Mouse (Mus musculus) liver, embryonic 14.5 days (tissue): ENCODE measurements at regions not wholly inside any gene's neighbourhood (a gene's known extent, or its start where the extent isn't known, plus 50 kb on each side); places are given as distances from the start of the nearest gene placed in this dataset.

Source experiments
- ATAC-seq: fragments of 200-750 bp; cut with Nextera tagmentation; 2 replicates; pipeline ENCODE4 v1.8.0; 2017; ENCODE audit warnings: moderate number of reproducible peaks, mild to moderate bottlenecking, moderate library complexity; ENCODE audit not compliant: insufficient read depth
- DNase-seq, 3 experiments: peaks; one replicate each; pipeline ENCODE4 v3.0.0-alpha.2; 2012 to 2013; ENCODE audit warnings: low read depth in 3 of 3, low spot score in 3 of 3
- H3K27ac ChIP-seq: fragments of 300-500 bp; sonication (generic); 2 replicates; pipeline ENCODE4 v1.5.1; 2014; ENCODE audit warnings: moderate library complexity, mild to moderate bottlenecking, control low read depth, inconsistent platforms
- H3K27me3 ChIP-seq: fragments of 300-500 bp; sonication (generic); 2 replicates; pipeline ENCODE4 v1.6.1; 2014; ENCODE audit warnings: mild to moderate bottlenecking, low read length, moderate library complexity; ENCODE audit not compliant: control insufficient read depth, insufficient read depth
- H3K36me3 ChIP-seq: fragments of 300-500 bp; sonication (generic); replicated peaks from 2 replicates; pipeline ENCODE4 v1.6.1; 2014; ENCODE audit warnings: low read depth; ENCODE audit not compliant: control insufficient read depth, insufficient read depth
- H3K4me1 ChIP-seq, 2 experiments: fragments of 200-500 bp in 1 of 2; fragments of 300-500 bp in 1 of 2; sonication (generic) in 1 of 2; replicated peaks; 2 replicates each; pipeline ENCODE4 v1.6.1; 2012 to 2014; ENCODE audit warnings: antibody characterized with exemption in 1 of 2, inconsistent platforms in 1 of 2, low read length in 1 of 2; ENCODE audit not compliant: control insufficient read depth in 2 of 2, insufficient read depth in 2 of 2
- H3K4me2 ChIP-seq: fragments of 300-500 bp; sonication (generic); 2 replicates; pipeline ENCODE4 v1.6.1; 2014; ENCODE audit warnings: low read depth, mild to moderate bottlenecking, control low read depth, moderate library complexity
- H3K4me3 ChIP-seq, 2 experiments: fragments of 200-500 bp in 1 of 2; fragments of 300-500 bp in 1 of 2; sonication (generic) in 1 of 2; 2 replicates each; pipeline ENCODE4 v1.5.1; 2012 to 2014; ENCODE audit warnings: low read depth in 2 of 2, low read length in 2 of 2, mild to moderate bottlenecking in 2 of 2, control low read depth in 1 of 2, inconsistent platforms in 1 of 2, moderate library complexity in 1 of 2; ENCODE audit not compliant: insufficient read depth in 1 of 2
- H3K9ac ChIP-seq: fragments of 300-500 bp; sonication (generic); replicated peaks from 2 replicates; pipeline ENCODE4 v1.6.1; 2014; ENCODE audit warnings: mild to moderate bottlenecking, control low read depth, moderate library complexity
- H3K9me3 ChIP-seq: fragments of 300-500 bp; sonication (generic); 2 replicates; pipeline ENCODE4 v1.6.1; 2016; ENCODE audit warnings: low read length, mixed read lengths; ENCODE audit not compliant: control insufficient read depth
- CTCF ChIP-seq: IDR thresholded peaks from 2 replicates; pipeline ENCODE4 v1.5.1; 2016; ENCODE audit warnings: antibody characterized with exemption, low read depth, control low read depth
- EP300 ChIP-seq: IDR thresholded peaks from 2 replicates; pipeline ENCODE4 v1.6.1; 2016; ENCODE audit warnings: antibody characterized with exemption, low read depth
- WGBS: fragments of 180-500 bp; shearing (Covaris S2); extraction: QIAGEN DNeasy Blood & Tissue Kit; methylation state at CpG from one replicate; pipeline ENCODE4 v1.1.7; 2014; ENCODE audit not compliant: insufficient replicate concordance; 5-methylcytosine and 5-hydroxymethylcytosine counted together

DNA sequence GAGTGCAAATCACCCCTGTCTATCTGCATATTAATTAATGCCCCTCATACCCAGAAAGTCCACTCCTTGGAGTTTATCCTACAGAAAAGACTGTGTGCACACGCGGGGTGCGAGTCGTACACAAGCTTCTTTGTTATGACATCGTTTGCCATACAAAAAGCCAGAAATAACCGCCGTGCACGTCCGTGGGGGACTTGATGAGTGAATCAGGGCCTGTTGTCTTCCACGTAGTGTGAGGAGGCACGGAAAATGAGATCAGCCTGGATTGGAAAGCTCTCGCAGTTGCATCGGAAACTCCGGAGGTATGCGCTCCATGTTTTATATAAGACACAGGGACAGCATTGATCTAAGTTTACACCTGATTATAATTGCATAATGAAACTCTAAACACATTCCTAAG, 120.3 kb downstream of the Etnk1 start:
- 83% methylated on average over 15 of the region's 15 CpGs for WGBS
- TF ChIP-seq CTCF: no peak
- no peak for TF ChIP-seq EP300
- Histone ChIP-seq H3K4me1 (no peaks in the 10 kb centered on the region), H3K36me3 (no peaks in the 10 kb centered on the region), H3K9me3 (no peaks in the 10 kb centered on the region), H3K27ac (no peak overlapping the region), H3K4me3 (no peak overlapping the region), H3K4me2 (no peak overlapping the region), H3K9ac (no peak overlapping the region), H3K27me3 (no peaks in the 10 kb centered on the region)
- DNase-seq (no peak), ATAC-seq (no peak)

DNA sequence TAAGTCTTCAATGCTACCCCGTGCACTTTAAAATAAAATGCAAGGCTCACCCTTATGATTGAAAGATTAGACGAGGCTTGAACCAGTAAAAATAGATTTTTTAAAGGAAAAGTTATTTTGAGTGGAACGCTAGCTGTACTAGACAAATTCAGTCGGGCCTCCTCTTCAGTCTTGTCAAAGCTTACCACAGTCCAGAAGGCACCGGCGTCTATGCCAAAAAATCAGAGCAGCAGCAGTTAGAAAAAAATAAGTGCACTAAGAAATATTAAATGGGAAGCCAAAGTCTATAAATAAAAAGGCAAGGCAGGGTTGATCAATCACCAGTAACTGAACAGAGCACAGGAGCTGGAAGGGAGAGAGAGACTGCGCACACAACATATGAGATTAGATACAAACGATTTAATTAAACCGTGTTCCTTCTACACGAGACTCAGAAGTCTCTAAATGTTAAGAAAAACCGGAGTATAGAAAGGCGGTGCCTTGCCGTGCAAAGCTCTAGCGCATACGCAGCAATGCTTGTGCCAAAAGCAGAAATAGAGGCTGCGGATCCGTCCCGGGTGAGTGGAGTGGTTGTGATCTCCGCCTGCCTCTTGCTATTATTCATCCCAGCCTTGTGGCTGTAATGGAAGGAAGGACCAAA, 121.6 kb downstream of the Etnk1 start:
- Histone ChIP-seq H3K9me3 (no peaks in the 10 kb centered on the region), H3K27me3 (no peaks in the 10 kb centered on the region), H3K27ac (no peak overlapping the region), H3K4me1 (no peaks in the 10 kb centered on the region), H3K9ac (no peak overlapping the region), H3K36me3 (no peaks in the 10 kb centered on the region), H3K4me2 (no peak overlapping the region), H3K4me3 (no peak overlapping the region)
- ATAC-seq: no peak
- no peak for DNase-seq
- 72% methylated on average over 19 of the region's 19 CpGs for WGBS
- TF ChIP-seq CTCF (no peak), EP300 (no peak)

DNA sequence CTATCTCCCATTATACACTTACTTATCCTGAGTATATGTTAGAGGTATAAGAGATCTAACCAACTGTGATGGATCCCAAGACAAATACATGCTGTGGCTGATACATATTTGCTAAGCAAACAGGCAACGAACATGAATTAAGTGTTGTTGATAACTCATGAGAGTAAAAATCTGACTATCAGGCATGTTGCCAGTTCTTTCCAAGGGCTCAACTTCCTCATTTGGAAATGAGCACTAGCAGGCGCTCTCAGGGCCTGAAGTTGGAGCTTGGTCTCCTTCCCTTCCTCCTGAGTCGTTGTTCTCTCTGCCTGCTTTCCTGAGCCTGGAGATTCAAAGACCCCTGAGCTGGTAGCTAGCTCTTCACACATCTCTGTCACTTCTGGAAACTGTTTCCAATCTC, 126.6 kb downstream of the Etnk1 start:
- H3K36me3 ChIP-seq: no peaks in the 10 kb centered on the region
- H3K4me1 ChIP-seq: no peaks in the 10 kb centered on the region
- no peaks in the 10 kb centered on the region for H3K27me3 ChIP-seq
- no peak for ATAC-seq
- TF ChIP-seq CTCF: no peak
- no peak for TF ChIP-seq EP300
- WGBS: 39% methylated on average over 3 of the region's 3 CpGs
- no peaks in the 10 kb centered on the region for H3K9me3 ChIP-seq
- no peak overlapping the region for H3K4me3 ChIP-seq
- no peak for DNase-seq
- H3K27ac ChIP-seq: no peak overlapping the region
- no peak overlapping the region for H3K9ac ChIP-seq
- H3K4me2 ChIP-seq: no peak overlapping the region

DNA sequence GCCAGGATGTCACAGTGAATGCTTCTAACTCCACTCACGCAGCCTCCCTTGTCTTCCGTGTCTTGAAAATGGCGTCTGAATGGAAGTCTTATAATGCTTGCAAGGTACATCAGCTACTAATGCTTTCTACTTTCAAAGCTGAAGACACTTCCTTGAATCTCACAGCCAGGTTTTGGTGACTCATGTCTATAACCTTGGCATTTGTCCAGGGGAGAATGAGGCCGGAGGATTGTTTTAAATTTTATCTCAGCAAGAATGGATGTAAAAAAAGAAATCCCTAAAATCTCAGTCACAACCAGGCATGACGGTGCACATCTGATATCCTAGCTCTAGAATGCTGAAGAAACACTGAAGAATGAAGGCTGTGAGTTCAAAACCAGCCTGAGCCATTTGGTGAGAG, 131.4 kb downstream of the Etnk1 start:
- no peak overlapping the region for H3K4me3 ChIP-seq
- no peak overlapping the region for H3K4me2 ChIP-seq
- H3K27me3 ChIP-seq: no peaks in the 10 kb centered on the region
- H3K9me3 ChIP-seq: no peaks in the 10 kb centered on the region
- H3K9ac ChIP-seq: no peak overlapping the region
- ATAC-seq (no peak), DNase-seq (no peak)
- H3K4me1 ChIP-seq: no peaks in the 10 kb centered on the region
- H3K27ac ChIP-seq: no peak overlapping the region
- no peaks in the 10 kb centered on the region for H3K36me3 ChIP-seq
- TF ChIP-seq EP300 (no peak), CTCF (no peak)
- 76% methylated on average over 5 of the region's 5 CpGs for WGBS

DNA sequence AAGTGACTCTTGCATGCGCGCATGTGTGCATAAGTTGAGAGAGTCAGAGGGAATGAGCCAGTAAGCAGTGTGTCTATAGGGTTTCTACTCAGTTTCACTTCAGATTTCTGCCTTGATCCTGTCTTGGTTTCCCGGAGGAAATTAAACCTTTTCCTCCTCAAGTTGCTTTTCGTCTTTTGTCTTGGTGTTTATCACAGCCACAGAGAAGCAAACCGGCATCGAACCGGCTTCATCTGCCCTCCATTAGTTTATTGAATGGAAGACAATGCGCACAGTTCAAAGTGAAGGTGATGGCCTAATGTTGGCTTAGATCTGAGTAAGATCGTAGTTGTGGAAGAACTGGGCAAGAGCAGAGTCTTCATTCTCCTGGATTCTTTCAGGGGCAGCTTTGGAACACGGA, 134.4 kb downstream of the Etnk1 start:
- ATAC-seq (no peak), DNase-seq (no peak)
- Histone ChIP-seq H3K4me1 (no peaks in the 10 kb centered on the region), H3K9me3 (no peaks in the 10 kb centered on the region), H3K27me3 (no peaks in the 10 kb centered on the region), H3K4me2 (no peak overlapping the region), H3K4me3 (no peak overlapping the region), H3K27ac (no peak overlapping the region), H3K9ac (no peak overlapping the region), H3K36me3 (no peaks in the 10 kb centered on the region)
- TF ChIP-seq CTCF (no peak), EP300 (no peak)
- WGBS: 75% methylated on average over 10 of the region's 10 CpGs
